Mouse (Mus musculus) R1 (cell line): ENCODE results near the gene Cbln4.
A peak's percentile ranks its signal among the peaks of the same experiment; 100 is the strongest.

ENCODE experiments used
- DNase-seq: peaks from one replicate; pipeline ENCODE4 v3.0.0-alpha.2; 2018; ENCODE audit warnings: low read depth, low spot score

Gene Cbln4

DNA sequence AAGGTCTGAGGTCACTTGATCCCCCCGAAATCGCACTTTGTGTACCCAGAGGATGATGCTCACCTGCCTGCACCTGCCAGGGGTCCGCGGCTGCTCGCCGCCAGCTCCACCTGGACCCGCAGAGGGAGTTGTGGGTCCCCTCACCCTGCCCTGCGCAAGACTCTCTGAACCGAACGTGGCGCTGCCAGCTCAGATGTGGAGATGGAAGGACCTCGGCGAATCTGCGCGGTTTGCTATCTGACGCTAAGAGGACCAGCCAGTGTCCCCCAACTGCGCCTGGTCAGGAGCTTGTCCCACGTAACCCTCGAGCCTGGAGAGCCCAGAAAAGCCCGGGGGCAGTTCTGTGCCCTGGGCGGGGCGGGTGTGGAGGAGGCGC is at the start of gene Cbln4:
Gene Cbln4, minus strand, starts transcription at position 232 of the 376 bp plus-strand sequence.
- DNase-seq = peak; percentile 30

DNA sequence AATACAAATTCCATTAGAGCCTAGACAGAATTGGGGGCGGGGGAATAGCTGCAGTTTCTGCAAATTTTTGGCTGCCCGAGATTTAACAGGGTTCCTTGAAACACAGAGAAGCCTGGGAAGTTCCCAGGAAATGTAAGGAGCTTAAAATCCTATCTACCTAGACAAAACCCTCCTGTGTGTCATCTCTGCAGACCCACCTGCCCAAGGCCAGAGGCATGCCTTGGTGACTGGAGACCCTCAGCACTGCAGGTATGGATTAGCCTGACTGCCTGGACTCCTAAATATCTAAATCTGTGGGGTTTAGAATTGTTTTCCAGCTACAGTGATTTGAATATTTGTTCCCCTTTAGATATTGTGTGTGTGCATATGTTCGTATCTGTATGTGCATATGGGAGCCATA is 35.3 kb upstream of the Cbln4 start:
- no peak for DNase-seq

DNA sequence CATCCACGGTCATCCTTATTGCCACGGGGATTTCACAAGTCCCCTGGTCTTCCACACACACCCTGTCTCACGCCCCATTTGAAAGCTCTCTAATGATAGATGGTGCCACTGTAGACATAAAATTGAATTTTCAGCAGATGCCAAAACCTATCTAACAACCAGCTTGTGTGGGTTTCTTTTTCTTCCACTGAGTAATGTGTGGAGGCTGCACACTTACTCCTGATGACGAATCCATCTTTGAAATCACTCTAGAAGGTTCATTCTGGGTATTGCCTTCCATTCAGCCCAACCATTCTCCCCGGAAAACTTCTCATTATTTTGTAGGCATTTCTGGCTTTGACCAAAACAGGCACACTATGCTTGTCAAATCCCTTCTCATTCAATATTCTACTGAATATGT is 33.0 kb upstream of the Cbln4 start:
- no peak for DNase-seq

DNA sequence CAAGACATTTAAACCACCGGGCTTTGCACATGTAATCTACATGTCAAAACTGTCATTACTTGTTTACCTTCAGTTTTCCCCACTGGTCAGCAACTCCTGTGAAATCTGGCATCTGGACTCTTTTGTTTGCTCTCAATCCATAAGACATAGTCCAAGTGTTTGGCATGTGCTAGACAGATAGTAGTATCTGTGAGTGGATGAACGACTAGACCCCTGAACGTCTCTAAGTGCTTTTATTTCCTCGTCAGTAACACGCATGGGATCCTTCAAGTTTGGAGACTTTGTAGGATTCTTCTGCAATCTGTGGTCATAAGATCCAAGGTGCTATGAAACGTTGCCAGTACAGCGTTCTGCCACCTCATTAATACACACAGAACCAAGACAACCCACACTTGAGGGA is 19.6 kb upstream of the Cbln4 start:
- DNase-seq = no peak

DNA sequence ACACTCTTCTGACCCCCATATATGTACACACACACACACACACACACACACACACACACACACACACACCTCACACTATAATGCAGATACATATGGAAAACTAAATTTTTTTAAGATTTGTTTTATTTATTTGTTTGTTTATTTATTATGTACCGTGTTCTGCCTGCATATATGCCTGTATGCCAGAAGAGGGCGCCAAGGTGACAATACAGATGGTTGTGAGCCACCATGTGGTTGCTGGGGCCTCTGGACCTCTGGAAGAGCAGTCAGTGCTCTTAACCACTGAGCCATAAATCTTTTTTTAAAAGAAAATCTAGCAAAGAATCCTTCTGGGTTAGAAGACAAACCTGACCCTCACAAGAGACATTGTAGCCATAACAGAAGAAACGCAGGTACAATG is 16.5 kb upstream of the Cbln4 start:
- peak; percentile 66 for DNase-seq

DNA sequence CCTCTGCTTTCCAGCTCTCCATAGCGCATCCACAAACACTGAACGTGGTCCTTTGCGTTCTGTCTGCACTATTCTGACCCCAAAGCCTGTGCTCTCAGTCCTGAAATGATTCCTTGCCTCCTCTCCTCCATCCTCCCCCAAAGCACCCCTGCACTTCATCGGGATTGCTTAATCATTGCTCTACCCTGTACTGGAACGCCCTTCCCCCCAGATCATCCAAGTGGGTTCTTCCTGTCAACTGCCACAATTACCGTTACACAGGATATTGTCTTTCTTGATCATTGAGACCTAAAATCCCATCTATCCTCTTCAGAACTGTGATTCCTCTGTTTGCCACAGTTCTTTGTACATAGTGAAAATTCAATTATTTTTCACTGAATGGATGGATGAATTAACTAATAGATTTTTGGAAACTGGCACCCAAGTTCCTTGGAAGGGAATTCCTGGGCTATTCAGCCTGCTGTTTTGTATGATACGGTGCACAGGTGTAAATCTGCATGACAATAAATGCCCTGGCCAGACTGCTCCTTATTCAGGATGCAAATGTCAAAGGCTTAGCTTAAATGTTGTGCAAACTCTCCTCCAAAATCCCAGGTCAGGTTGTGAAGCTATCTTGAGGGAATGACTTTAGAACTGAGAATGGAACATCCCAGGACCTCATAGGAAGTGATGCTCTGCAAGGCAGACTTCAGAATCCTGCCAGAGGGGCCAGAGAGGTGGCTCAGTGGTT is 15.8 kb upstream of the Cbln4 start:
- peak; percentile 70 for DNase-seq

DNA sequence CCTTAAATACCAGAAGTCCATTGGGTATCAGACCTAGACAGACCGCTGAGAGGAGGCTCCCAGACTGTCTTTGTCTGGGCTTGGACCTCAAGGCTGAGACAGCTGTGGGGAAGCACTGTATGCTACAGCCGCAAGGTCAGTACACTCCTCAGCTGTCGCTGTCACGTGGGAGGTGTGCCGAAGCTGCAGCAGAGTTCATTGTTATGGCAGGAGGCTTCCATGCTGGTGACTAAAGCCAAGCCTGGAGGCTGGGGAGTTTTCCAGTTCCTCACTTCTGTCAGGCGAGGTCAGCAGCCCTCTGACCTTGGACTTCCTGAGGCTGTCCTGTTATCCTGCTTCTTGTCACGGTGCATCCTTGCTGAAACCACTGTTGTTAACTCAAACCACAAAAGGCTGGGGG is 2.7 kb upstream of the Cbln4 start:
- no peak for DNase-seq

DNA sequence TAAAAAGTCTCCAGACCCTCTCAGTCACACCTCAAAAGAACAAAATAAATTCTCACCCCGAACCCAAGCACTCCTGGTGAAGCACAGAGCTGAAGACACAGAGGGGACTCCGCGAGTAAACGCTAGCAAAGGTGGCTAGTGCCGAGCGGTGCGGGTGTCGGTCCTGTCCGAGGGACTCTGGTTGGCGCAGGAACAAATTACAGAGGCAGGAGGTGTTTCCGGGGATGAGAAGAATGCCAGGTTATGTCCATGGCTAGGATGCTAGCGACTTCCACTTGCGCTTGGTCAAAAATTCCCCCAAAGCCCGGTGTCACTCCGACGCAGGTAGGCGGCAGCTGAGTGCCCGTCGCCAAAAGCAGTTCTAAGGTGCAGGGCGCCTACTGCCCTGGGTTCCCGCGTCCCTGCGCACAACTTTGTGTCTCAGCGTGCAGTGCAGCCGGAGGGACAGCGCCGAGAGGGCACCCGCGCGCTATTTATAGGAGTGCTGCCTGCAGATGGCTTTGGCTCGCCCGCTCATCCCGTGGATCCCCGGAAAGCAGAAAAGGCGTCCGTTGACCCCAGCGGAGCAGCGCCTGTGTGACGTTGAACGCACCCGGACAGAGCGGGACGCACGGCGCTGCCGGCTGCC is 545 bp downstream of the Cbln4 start:
- DNase-seq = peak; percentile 42

DNA sequence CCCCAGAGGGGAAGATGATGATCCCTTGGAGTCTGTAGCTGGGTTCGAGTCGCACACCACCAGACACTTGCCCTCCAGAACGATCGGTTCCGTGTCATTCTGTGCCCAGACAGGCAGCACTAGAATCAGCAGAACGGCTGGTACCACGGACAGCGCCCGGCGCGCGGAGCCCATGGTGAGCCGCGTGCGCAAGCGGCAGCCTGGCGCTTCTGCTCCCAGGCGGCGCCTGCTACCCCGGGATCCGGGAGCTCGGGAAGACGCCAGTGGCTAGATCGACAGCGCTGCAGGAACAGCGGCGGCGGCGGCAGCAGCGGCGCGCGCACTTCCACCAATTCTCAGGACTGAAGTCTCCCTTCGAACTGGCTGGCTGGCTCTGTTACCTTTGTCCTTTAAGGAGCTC is 1.1 kb downstream of the Cbln4 start:
- DNase-seq = peak; percentile 83

DNA sequence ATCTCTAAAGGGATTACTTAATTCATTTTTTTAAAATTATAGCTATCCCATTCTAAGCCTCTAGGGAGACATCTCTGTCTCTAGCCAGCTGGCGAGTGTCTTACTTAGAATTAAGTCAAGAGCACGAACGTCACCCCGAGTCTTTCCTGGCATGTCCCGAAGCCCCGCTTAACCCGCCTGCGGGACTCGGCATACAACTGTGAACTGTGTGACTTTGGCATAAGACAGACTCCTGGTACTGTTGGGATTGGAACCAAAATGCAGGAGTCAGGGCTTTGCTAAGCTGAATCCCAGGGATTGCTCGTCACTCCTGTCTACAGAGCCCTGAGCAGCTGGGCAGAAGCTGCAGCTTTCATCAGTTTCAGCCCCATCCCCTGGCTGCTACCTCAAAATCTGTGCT is 2.4 kb downstream of the Cbln4 start:
- DNase-seq = no peak

DNA sequence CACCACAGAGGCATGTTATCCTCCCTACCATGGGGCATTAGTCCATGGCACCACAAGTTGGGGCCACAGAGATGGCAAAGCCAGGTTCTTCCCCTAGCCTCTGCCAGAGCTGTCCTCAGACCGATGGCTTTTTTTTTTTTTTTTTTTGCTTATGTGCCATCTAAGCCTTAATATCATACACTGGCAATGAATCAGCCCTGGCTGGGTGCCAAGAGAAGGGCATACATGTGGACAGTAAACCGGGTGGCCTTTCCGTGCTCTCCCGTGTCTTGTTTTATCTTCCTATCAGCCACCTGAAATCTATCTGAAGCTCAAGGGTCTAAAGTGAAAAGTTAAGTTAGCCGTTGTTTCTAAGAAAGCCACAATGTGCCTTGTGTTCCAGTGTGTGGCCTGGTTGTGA is 3.7 kb downstream of the Cbln4 start:
- no peak for DNase-seq

DNA sequence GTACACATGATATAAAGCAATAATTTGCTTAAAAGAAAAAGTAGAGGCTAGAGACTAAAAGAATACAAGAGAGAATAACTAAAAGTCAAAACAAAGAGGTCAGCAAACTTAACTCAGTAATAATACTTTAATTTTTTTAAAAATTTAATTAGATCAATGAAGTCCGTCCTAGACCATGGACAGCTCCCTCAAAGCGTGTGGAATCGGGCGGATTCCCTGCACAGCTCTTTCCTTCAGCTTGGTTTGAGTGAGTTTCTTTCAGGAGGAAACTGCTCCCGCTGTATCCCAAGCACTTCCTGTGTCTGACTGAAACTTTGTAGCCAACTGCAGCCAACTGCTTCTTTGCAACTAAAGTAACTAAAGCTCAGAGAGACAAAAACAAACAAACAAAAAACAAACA is 9.0 kb downstream of the Cbln4 start:
- peak; percentile 27 for DNase-seq

DNA sequence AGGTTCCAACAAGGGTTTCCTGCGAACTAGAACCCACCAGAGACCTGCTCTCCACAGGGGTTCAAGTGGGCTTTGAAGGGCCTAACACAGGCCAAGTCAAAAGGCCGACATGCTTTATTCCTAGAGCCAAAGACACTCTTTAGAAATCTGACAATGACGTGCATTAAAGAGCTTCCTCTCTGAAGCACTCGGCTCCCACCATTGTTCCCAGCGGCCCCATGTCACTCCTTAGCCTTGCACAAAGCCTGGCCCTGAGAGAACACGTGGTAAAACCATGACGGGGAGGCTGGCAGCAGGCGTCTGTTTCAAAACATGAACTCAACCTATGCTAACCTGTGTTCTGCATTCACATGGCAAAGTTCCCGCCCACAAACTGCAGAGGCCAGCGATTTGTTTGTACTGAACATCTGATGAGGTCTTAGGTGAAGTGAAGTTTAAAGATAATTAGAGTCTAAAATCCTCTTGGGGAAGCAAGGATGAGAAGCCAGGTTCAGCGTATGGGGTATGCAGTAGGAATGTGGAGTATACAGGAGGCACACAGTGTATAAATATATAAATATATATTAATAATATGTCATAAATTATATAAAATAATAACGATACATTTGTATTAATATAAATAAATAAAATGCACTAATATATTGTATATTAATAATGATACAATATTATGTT is 17.7 kb downstream of the Cbln4 start:
- peak; percentile 27 for DNase-seq

DNA sequence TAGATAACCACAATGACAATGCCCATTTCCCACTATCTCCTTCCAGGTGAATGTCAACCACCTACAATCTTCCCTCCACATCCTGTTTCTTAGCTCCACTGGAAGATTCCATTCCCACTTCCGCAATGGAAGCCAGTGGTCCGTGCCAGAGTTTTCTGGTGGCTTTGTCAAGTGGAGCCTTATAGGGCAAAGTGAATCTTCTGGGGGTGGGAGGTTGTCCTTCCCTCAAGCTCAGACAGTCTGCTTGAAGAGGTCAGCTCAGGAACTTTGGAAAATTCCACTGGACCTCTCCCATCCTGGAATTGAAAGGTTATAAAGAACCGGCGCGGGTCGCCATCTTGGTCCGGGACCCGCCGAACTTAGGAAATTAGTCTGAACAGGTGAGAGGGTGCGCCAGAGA is 36.5 kb downstream of the Cbln4 start:
- peak; percentile 90 for DNase-seq

DNA sequence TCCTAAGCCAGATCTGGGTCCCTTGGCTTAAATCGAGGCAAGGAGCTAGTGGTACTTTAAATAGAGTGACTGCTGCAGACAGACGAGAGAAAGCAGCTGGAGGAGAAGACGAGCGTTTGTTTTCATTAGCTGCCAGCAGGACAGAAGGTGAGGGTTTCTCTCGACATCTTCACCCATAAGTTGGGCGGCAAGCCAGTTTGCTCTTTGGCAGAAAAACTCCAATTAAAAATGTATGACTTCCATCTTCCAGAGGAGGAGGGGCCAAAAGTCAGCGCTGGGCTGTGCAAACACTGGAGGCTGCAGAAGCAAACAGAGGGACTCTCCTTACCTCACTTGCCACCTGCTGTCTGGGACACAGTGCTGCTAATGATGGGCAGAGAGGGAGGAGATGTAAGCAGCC is 37.3 kb downstream of the Cbln4 start:
- DNase-seq = peak; percentile 32

DNA sequence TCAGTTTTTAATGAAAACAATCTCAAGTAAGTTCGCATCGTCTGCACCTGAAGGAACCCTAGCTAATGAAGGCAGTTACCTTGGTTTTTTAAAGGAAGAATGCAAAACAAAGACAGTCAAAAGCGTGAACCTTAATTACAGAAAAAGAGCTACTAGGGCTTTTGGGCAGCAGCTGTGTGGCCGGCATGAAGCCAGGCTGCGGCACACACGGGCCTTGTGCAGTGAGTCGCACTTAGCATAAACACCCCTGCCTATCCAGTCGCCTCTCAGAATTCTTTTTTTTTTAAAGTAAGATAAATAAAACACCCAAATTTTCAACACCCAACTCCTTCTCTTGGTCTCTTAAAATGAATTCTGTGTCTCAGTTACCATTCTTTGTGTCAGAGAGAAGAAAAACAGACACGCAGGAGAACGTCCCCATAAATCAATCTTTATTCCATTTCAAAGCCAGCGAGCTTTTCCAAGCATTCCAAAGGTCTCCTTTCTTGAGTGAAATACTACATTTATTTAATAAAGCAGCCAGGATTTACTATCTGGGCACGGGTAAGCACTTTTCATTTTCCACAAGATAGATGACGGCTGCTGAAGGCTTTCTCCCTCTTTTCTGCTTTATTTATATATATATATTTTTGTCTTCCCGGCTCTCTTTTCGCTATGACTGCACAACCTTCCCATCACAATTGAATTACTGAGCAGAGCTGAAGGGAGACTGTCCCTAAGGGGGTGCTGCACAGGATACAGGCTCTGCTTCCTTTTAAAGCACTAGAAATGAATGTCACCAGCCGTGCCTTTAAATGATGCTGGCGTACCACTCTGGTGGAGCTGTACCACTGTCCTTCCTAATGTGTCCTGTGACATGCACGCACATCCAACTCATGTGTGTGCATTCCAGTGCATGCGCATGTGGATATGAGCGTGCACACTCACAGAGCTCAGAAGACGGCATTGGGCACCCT is 39.0 kb downstream of the Cbln4 start:
- no peak for DNase-seq

DNA sequence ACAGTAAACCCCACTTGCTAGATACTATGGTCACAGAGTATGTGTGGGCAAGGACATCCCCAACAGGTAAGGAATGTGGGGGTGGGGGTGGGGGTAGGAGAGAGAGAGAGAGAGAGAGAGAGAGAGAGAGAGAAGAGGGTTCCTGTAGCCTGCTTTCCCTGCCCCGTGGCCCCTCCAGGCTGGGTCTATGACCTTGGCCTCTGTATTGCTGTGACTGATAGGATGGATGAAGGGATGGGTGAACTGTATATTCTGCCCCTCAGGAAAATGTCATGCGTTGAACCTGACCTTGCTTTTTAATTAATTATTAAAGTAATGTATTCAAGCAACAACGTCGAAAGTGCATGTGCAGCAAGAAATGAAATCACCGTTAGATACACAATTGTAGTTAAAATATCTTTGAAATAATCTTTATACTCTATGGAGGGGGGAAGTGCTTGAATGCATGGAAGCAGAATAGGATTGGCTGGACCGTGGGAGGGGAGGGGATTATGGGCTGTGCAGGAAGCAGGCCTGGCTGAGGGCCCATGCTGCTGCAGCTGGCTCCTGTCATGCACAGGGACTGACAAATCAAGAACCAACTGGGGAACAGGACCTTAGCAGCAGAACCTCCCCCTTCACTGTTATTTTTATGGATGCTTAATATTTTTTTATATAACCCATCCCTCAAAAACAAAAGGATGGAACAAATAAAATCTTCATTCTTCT is 46.1 kb downstream of the Cbln4 start:
- DNase-seq = no peak

DNA sequence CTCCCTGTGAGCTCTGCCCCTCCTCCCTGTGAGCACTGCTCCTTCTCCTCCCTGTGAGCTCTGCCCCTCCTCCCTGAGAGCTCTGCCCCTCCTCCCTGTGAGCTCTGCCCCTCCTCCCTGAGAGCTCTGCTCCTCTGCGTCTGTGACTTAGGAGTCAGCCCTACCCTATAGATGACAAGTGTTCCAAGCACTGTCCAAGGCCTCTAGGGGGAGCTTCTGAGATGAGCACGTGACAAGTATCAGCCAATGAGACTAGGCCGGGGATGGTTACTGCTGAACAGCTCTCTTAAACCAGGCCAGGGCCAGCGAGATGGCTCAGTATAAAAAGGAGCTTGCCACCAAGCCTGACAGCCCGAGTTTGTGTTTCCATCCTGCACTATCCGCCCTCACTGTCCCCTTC is 48.4 kb downstream of the Cbln4 start:
- peak; percentile 99 for DNase-seq

DNA sequence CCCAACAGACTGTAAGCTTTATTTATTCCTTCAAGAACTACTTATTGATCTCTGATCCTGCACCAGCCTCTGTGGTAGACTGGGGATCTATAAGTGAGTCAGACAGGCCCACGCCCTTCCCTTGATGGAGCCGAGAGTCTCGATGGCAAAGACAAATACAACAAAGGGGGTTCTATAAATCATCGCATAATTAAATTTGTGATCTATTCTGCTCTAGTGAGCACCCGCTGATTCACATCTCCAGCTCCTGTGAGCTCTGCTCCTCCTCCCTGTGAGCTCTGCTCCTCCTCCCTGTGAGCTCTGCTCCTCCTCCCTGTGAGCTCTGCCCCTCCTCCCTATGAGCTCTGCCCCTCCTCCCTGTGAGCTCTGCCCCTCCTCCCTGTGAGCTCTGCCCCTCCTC is 49.0 kb downstream of the Cbln4 start:
- DNase-seq = peak; percentile 57

DNA sequence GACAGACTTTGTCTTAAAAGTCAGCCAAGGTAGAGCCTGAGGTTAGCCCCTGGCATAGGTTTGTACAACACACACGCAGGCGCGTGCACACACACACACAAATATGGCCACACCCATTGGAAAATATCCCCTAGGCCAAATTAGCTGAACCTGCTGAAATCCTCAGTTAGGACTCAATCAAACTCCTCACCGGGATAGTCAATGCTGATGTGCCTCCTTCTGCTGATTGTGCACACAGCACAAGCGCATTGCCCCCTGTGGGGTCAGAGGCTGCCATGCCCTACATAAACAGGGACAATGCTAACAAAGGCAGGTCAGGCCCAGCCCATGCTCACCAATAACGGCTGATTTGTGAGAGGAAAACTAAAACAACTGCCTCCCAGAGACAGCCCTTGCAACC is 56.6 kb downstream of the Cbln4 start:
- DNase-seq = peak; percentile 57
